Mouse (Mus musculus) granulocyte monocyte progenitor cell, adult 5-6 weeks (primary cell): ENCODE results near the gene Ceacam2. TPM values are rescaled to one million over a fixed set of nuclear protein-coding genes. Genes with fewer than 3 reads are reported as not detected.
"Not testable (repeated sequence)": the region's sequence is repeated elsewhere in the genome, so short reads cannot be mapped to it uniquely, and the experiment has no call there.

ENCODE experiments used
- ATAC-seq: replicated peaks from 2 replicates; pipeline ENCODE4 v1.8.0; 2016; ENCODE audit warnings: mild to moderate bottlenecking, moderate TSS enrichment, inconsistent platforms; ENCODE audit not compliant: poor library complexity, severe bottlenecking
- total RNA-seq, 2 experiments: library from RNA; stranded (forward) in 1 of 2; stranded (reverse) in 1 of 2; fragments of 200-712, 200-1000 nt in 1 of 2; fragments of >200 nt in 1 of 2; fragmentation: Nextera tagmentation in 1 of 2; gene quantifications; 2 replicates each; pipeline ENCODE4 v1.2.3; 2014 to 2017

The Ceacam2 gene
- total RNA-seq (2014; fragmentation: Nextera tagmentation), result not detected in 2 replicates
- total RNA-seq (2017), result not detected in 2 replicates

GRCm38 (mm10) chr7:25539376-25539907 is at the start of gene Ceacam2:
Ceacam2 (minus strand) TSS chr7:25539857.
- peak; percentile 53 for ATAC-seq

GRCm38 (mm10) chr7:25585351-25586204 is 45.9 kb upstream of the Ceacam2 start:
- no peak for ATAC-seq

GRCm38 (mm10) chr7:25584651-25585050 is 45.0 kb upstream of the Ceacam2 start:
- ATAC-seq, result no peak

GRCm38 (mm10) chr7:25582301-25582810 is 42.7 kb upstream of the Ceacam2 start:
- ATAC-seq, result no peak

- peak; percentile 52 for ATAC-seq
These were observed 39.8 kb upstream of the Ceacam2 start for GRCm38 (mm10) chr7:25579441-25579840.

GRCm38 (mm10) chr7:25576793-25577437 is 37.3 kb upstream of the Ceacam2 start:
- ATAC-seq, result peak; percentile 99

- ATAC-seq, result 0 out of 2 replicates have a peak, but pooled peaks have one; percentile 8
These were observed 36.7 kb upstream of the Ceacam2 start for GRCm38 (mm10) chr7:25576308-25576707.

GRCm38 (mm10) chr7:25575870-25576269 is 36.2 kb upstream of the Ceacam2 start:
- ATAC-seq, result no peak

GRCm38 (mm10) chr7:25575105-25575504 is 35.4 kb upstream of the Ceacam2 start:
- ATAC-seq, result no peak

GRCm38 (mm10) chr7:25573806-25574205 is 34.1 kb upstream of the Ceacam2 start:
- ATAC-seq, result not testable (repeated sequence)

- ATAC-seq, result no peak
These were observed 29.1 kb upstream of the Ceacam2 start for GRCm38 (mm10) chr7:25568721-25569120.

- peak; percentile 53; the same call in 1 of the 2 replicates for ATAC-seq
These were observed 1.8 kb upstream of the Ceacam2 start for GRCm38 (mm10) chr7:25541464-25541863.

- ATAC-seq, result peak; percentile 63
These were observed 297 bp upstream of the Ceacam2 start for GRCm38 (mm10) chr7:25539954-25540353.

- ATAC-seq, result no peak
These were observed 8.8 kb downstream of the Ceacam2 start for GRCm38 (mm10) chr7:25530837-25531236.

GRCm38 (mm10) chr7:25516070-25516777 is 23.4 kb downstream of the Ceacam2 start:
- ATAC-seq, result not testable (repeated sequence)

GRCm38 (mm10) chr7:25515667-25516066 is 24.0 kb downstream of the Ceacam2 start:
- not testable (repeated sequence) for ATAC-seq

- no peak for ATAC-seq
These were observed 29.7 kb downstream of the Ceacam2 start for GRCm38 (mm10) chr7:25509925-25510324.

GRCm38 (mm10) chr7:25494649-25495048 is 45.0 kb downstream of the Ceacam2 start:
- no peak for ATAC-seq

GRCm38 (mm10) chr7:25490698-25491097 is 49.0 kb downstream of the Ceacam2 start:
- not testable (repeated sequence) for ATAC-seq

GRCm38 (mm10) chr7:25489382-25489781 is 50.3 kb downstream of the Ceacam2 start:
- ATAC-seq, result not testable (repeated sequence)
